Mouse (Mus musculus): ENCODE measurements around the gene Coro2a. TPM values are rescaled to one million over a fixed set of nuclear protein-coding genes. Genes with fewer than 3 reads are reported as not detected.

Coro2a gene
- polyA plus RNA-seq, 1 experiment = 8.1 TPM

DNA sequence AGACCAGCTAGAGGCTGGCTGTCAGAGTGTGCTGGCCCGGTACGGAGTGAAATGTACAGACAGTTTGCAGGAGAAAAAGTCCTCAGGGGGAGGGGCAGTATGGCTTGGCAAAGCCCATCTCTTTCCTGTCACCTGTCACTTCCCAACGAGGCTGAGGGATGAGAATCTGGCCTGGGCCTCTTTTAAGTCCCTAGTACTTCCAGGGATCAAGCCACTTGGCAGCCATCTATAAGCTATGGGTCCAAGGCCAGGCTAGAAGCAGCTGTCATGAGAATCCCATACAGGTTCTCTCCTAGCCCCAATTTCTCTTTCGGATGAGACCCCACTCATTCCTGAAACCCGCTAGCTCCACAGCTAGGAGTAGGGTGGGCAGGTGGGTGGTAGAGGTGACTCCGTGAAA, 5.6 kb downstream of the Coro2a start:
- H3K27ac ChIP-seq (ENCODE audit: control insufficient read depth, insufficient read depth, low read depth, low read length, poor library complexity) = no peak overlapping the region
- H3K4me3 ChIP-seq (replicated peaks; ENCODE audit: control insufficient read depth, low read depth, low read length) = no peak overlapping the region
- peaks cover 8% of the 10 kb centered on the region for H3K4me1 ChIP-seq (ENCODE audit: control insufficient read depth, insufficient read depth, low read length)
- 57% methylated on average over 6 of the region's 6 CpGs for WGBS
- no peak for TF ChIP-seq POLR2A (IDR thresholded peaks at IDR 0.05; ENCODE audit: borderline replicate concordance, control insufficient read depth, low read depth, low read length)
- no peak for TF ChIP-seq CTCF (IDR thresholded peaks at IDR 0.05; ENCODE audit: control insufficient read depth, insufficient read depth, low read length)

DNA sequence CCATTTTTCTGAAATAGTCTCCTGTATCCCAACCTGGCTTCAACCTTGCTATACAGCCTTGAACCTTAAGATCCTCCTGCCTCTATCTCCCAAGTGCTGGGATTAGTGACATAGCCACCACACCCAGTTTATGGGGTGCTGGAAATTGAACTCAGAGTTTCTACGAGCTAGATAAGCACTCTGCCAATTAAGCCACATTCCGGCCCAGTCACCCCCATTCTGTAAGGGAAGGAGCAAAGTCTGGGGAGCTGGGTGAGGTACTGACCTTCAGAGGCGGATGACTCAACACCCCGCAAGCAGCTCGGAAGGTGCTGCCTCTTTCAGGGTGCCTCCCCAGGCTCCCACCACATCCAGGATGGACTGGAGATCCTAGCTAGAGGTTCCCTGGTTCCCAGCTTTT, 7.9 kb downstream of the Coro2a start:
- H3K4me1 ChIP-seq (ENCODE audit: control insufficient read depth, insufficient read depth, low read length) = peaks cover 10% of the 10 kb centered on the region
- no peak for TF ChIP-seq CTCF (IDR thresholded peaks at IDR 0.05; ENCODE audit: control insufficient read depth, insufficient read depth, low read length)
- TF ChIP-seq POLR2A (IDR thresholded peaks at IDR 0.05; ENCODE audit: borderline replicate concordance, control insufficient read depth, low read depth, low read length) = no peak
- 39% methylated on average over 5 of the region's 5 CpGs for WGBS
- no peak overlapping the region for H3K4me3 ChIP-seq (replicated peaks; ENCODE audit: control insufficient read depth, low read depth, low read length)
- no peak overlapping the region for H3K27ac ChIP-seq (ENCODE audit: control insufficient read depth, insufficient read depth, low read depth, low read length, poor library complexity)

DNA sequence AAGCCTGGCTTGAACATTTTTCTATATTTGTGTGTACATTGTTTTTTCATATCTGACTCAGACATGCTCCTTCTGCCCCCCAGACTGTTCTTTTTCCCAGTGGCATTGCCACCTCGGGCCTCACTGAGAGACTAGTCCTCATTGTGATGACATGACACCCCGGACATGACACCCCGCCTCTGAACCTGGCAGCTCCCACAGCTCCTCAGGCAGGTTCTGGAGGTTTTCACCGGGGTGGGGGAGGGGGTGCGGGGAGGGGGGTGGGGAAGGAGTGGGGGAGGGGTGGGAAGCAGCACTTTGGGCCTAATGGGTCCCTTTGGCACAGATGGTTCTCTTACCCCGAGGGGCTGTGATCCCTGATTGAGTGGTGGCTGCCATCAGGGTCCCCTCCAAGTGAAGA, 8.5 kb downstream of the Coro2a start:
- WGBS = 61% methylated on average over 6 of the region's 6 CpGs
- Histone ChIP-seq H3K4me1 (ENCODE audit: control insufficient read depth, insufficient read depth, low read length) (peaks cover 7% of the 10 kb centered on the region), H3K27ac (ENCODE audit: control insufficient read depth, insufficient read depth, low read depth, low read length, poor library complexity) (no peak overlapping the region), H3K4me3 (replicated peaks; ENCODE audit: control insufficient read depth, low read depth, low read length) (no peak overlapping the region)
- TF ChIP-seq CTCF (IDR thresholded peaks at IDR 0.05; ENCODE audit: control insufficient read depth, insufficient read depth, low read length) = no peak
- no peak for TF ChIP-seq POLR2A (IDR thresholded peaks at IDR 0.05; ENCODE audit: borderline replicate concordance, control insufficient read depth, low read depth, low read length)

DNA sequence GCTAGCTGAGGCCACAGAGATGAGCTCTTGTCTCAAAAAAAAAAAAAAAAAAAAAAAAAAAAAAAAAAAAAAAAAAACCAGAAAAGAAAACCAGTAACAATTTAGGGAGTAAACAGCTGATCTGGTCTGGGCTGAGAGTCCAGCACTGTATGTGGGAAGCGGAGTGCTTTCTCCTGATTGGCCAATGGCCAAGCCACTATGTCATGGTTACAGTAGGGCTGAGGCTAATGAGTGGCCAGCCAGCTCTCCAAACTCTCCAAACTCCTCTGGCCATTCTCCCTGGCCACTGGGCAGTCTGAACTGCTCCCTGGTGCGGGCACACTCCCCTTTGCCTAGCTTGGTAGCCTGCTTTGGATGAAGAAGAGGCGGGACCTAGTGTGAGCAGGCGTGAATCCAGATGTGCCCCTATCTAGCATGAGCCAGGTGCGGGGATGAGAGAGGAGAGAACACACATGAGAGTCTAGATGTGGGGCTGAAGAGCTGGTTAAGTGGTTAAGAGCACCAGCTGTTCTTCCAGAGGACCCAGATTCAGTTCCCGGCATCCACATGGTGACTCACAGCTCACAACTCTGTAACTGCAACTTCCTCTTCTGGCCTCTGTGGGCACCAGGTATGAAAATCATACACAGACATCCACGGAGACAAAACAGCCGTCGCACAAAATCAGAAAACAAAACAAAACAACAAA, 10.0 kb downstream of the Coro2a start:
- WGBS = 29% methylated on average over 9 of the region's 9 CpGs
- Histone ChIP-seq H3K4me3 (replicated peaks; ENCODE audit: control insufficient read depth, low read depth, low read length) (no peak overlapping the region), H3K27ac (ENCODE audit: control insufficient read depth, insufficient read depth, low read depth, low read length, poor library complexity) (no peak overlapping the region), H3K4me1 (ENCODE audit: control insufficient read depth, insufficient read depth, low read length) (peaks cover 7% of the 10 kb centered on the region)
- TF ChIP-seq POLR2A (IDR thresholded peaks at IDR 0.05; ENCODE audit: borderline replicate concordance, control insufficient read depth, low read depth, low read length) (no peak), CTCF (IDR thresholded peaks at IDR 0.05; ENCODE audit: control insufficient read depth, insufficient read depth, low read length) (no peak)

DNA sequence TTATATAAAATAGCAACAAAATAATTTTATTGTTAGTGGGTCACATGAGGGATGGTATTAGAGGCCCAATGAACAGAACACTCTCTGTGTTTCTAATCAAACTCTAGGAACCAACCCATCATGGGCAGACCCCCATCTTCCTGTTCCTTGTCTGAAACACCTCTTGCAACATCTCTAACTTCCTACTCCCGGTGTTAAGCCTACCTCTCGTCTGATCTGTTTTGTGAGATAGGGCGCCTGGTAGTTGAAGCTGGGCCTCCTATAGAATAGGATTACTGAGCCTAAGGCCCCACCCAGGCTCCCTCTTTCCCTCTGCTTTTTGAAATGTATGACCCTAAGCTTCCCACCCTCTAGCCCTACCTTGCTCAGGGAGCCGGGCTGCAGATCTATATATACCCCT, 11.2 kb downstream of the Coro2a start:
- Histone ChIP-seq H3K4me1 (ENCODE audit: control insufficient read depth, insufficient read depth, low read length) (peaks cover 10% of the 10 kb centered on the region), H3K27ac (ENCODE audit: control insufficient read depth, insufficient read depth, low read depth, low read length, poor library complexity) (peak overlapping the region; percentile 25; the same call in 1 of the 2 replicates), H3K4me3 (replicated peaks; ENCODE audit: control insufficient read depth, low read depth, low read length) (no peak overlapping the region)
- WGBS = 9% methylated on average over 4 of the region's 4 CpGs
- TF ChIP-seq POLR2A (IDR thresholded peaks at IDR 0.05; ENCODE audit: borderline replicate concordance, control insufficient read depth, low read depth, low read length) (no peak), CTCF (IDR thresholded peaks at IDR 0.05; ENCODE audit: control insufficient read depth, insufficient read depth, low read length) (no peak)

DNA sequence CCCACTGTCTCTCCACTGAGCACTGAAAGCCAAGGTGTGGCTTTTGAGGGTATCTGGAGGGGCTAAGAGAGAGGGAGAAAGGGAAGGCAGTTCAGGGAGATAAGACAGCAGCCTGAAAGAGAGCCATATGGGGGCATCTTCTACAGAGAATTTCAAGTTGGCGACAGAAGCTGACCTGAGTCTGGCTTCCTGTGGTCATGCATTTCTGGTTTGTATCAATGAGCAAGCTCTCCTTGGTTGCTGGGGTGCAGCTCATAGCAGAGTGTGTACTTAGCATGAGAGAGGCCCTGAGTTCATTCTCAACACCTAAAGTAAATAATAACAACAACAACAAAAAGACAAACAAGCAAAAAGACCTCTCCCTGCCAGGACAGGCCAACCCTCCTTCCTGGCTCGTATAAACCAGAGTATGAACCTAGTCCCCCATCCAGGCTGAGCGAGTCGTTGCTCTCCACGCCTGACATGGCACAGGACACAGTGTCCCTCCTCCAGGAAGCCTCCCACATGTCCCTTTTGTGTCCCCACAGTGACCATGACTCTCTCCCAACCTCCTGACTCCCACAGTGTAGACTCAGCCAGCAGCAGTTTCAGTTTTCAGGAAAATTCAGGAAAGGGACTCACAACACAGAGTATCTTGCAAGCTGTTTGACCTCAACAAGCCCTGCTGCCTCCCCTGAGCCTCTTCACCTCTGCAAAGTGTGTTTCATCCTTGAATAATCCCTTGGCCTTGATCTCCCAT, 11.9 kb downstream of the Coro2a start:
- Histone ChIP-seq H3K4me3 (replicated peaks; ENCODE audit: control insufficient read depth, low read depth, low read length) (no peak overlapping the region), H3K27ac (ENCODE audit: control insufficient read depth, insufficient read depth, low read depth, low read length, poor library complexity) (no peak overlapping the region), H3K4me1 (ENCODE audit: control insufficient read depth, insufficient read depth, low read length) (peaks cover 16% of the 10 kb centered on the region)
- TF ChIP-seq CTCF (IDR thresholded peaks at IDR 0.05; ENCODE audit: control insufficient read depth, insufficient read depth, low read length) (no peak), POLR2A (IDR thresholded peaks at IDR 0.05; ENCODE audit: borderline replicate concordance, control insufficient read depth, low read depth, low read length) (no peak)
- WGBS = 49% methylated on average over 5 of the region's 5 CpGs

DNA sequence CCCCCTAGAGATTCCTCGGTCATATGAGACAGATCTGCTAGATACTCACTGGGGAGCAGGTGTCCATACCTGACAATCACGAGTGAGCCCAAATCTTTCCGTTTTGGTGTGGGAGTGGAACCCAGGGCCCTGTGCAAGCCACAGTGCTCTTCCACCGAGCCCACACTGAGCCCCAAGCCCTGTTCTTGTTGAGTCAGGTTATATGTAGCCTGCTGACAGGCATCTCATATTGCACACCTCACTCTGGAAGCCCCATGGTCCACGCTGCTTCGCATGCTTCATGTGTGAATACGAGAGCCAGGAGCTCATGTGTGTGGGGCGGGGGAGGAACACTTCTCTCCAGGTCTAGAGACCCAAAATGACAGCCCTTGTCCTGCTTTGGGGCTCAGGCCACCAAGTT, 12.9 kb downstream of the Coro2a start:
- TF ChIP-seq CTCF (IDR thresholded peaks at IDR 0.05; ENCODE audit: control insufficient read depth, insufficient read depth, low read length) (no peak), POLR2A (IDR thresholded peaks at IDR 0.05; ENCODE audit: borderline replicate concordance, control insufficient read depth, low read depth, low read length) (no peak)
- WGBS = 67% methylated on average over 8 of the region's 8 CpGs
- H3K4me1 ChIP-seq (ENCODE audit: control insufficient read depth, insufficient read depth, low read length) = peaks cover 18% of the 10 kb centered on the region
- no peak overlapping the region for H3K4me3 ChIP-seq (replicated peaks; ENCODE audit: control insufficient read depth, low read depth, low read length)
- H3K27ac ChIP-seq (ENCODE audit: control insufficient read depth, insufficient read depth, low read depth, low read length, poor library complexity) = no peak overlapping the region

DNA sequence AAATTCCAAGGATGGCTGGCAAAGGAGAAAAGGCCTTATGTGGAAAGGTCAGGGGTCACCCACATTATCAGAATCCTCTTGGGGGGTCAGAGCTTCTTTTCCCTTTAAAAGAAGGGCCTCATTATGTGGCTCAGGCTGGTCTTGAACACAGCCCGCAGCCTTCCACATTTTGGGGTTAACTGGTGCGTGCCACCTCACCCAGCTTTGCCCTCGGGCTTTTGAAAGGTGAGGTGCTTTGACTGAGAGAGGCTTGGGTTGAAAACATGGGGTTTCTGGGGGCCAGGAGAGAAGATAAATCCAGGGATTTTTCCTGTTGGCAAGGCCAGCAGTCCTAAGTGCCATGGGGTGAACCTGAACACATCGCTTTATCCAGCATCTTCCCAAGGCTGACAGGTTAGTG, 15.5 kb downstream of the Coro2a start:
- TF ChIP-seq CTCF (IDR thresholded peaks at IDR 0.05; ENCODE audit: control insufficient read depth, insufficient read depth, low read length) (no peak), POLR2A (IDR thresholded peaks at IDR 0.05; ENCODE audit: borderline replicate concordance, control insufficient read depth, low read depth, low read length) (no peak)
- Histone ChIP-seq H3K27ac (ENCODE audit: control insufficient read depth, insufficient read depth, low read depth, low read length, poor library complexity) (no peak overlapping the region), H3K4me1 (ENCODE audit: control insufficient read depth, insufficient read depth, low read length) (peaks cover 14% of the 10 kb centered on the region), H3K4me3 (replicated peaks; ENCODE audit: control insufficient read depth, low read depth, low read length) (no peak overlapping the region)
- WGBS = 77% methylated on average over 4 of the region's 4 CpGs

Measured in bone marrow, adult 2 months (tissue).